Mouse (Mus musculus): ENCODE results near the gene Atp5j2. TPM values are rescaled to one million over a fixed set of nuclear protein-coding genes. Genes with fewer than 3 reads are reported as not detected.

Atp5j2 gene
- polyA plus RNA-seq, 1 experiment from 2014 or later: 628 TPM

DNA sequence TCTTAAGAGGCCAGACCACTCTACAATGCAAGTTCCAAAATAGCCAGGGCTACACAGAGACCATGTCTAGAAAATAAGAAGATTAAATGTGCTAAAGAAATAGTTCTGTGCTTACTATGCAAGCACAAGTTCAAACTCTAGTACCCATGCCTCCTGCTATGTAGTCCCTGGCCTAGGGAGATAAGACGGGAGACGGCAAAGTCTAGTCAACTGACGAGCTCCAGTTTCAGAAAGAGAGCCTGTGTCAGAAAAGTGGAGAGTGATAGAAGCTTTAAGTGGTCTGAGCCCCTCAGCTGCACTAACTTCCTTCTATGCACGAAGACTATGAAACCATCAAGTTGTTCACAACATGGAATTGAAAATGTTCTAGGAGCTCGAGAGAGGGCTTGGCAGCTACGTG, 42.6 kb downstream of the Atp5j2 start:
- no peaks in the 10 kb centered on the region for H3K9me3 ChIP-seq (ENCODE audit: control insufficient read depth, low read length)
- H3K27me3 ChIP-seq (ENCODE audit: control insufficient read depth, insufficient read depth, low read length): no peaks in the 10 kb centered on the region
- WGBS: 93% methylated on average over 6 of the region's 6 CpGs
- ATAC-seq (ENCODE audit: low read depth): no peak
- H3K9ac ChIP-seq (replicated peaks; ENCODE audit: low read depth, low read length): no peak overlapping the region
- no peak overlapping the region for H3K27ac ChIP-seq (ENCODE audit: low read depth, low read length)
- H3K4me1 ChIP-seq (ENCODE audit: control insufficient read depth, insufficient read depth, low read length): no peaks in the 10 kb centered on the region
- no peak overlapping the region for H3K4me2 ChIP-seq (ENCODE audit: low read depth, low read length)
- peaks cover 85% of the 10 kb centered on the region for H3K36me3 ChIP-seq (ENCODE audit: control insufficient read depth, insufficient read depth, low read length)
- H3K4me3 ChIP-seq (ENCODE audit: low read depth, low read length): no peak overlapping the region

DNA sequence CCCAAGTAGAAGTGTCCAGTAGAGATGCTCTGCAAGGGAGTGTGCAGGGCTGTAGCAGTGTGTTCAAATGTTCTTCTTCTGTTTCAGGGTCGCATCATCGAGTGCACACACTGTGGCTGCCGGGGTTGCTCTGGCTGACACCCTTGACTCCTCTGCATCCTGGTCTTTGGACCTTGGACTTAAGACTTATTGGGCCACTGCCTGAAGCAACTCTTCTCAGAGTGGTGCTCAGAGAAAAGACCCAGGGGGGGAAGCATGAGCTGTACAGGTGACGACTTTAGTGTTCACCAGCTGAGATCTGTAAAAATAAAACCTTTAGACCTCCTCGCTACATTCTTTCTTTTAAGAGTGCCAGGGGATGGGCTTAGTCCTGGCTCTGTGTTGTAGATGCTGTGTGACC, 44.1 kb downstream of the Atp5j2 start:
- H3K36me3 ChIP-seq (ENCODE audit: control insufficient read depth, insufficient read depth, low read length): peaks cover 86% of the 10 kb centered on the region
- no peak overlapping the region for H3K9ac ChIP-seq (replicated peaks; ENCODE audit: low read depth, low read length)
- no peaks in the 10 kb centered on the region for H3K9me3 ChIP-seq (ENCODE audit: control insufficient read depth, low read length)
- WGBS: 93% methylated on average over 5 of the region's 5 CpGs
- H3K27ac ChIP-seq (ENCODE audit: low read depth, low read length): no peak overlapping the region
- H3K27me3 ChIP-seq (ENCODE audit: control insufficient read depth, insufficient read depth, low read length): no peaks in the 10 kb centered on the region
- no peak overlapping the region for H3K4me2 ChIP-seq (ENCODE audit: low read depth, low read length)
- no peak for ATAC-seq (ENCODE audit: low read depth)
- H3K4me1 ChIP-seq (ENCODE audit: control insufficient read depth, insufficient read depth, low read length): no peaks in the 10 kb centered on the region
- no peak overlapping the region for H3K4me3 ChIP-seq (ENCODE audit: low read depth, low read length)

DNA sequence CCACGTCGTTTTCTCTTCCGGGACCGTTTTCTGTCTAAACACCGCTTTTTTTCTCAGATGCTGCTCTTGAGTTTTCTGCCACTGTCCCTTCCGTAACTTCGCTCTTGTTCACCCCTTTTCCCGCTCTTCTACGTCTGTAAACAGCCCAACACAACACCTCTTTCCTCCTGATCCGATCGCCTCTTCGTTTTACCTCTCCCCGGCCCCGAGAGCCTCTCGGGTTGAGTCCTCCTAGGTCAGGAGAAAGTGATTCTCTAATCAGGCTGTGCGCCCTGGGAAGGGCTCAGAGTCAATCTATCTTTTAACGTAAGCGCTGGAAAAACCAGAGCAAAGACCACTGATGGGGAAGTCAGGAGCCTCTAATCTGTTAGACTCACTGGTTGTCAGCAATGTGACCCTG, 51.3 kb downstream of the Atp5j2 start:
- peaks cover 19% of the 10 kb centered on the region for H3K4me1 ChIP-seq (ENCODE audit: control insufficient read depth, insufficient read depth, low read length)
- H3K27ac ChIP-seq (ENCODE audit: low read depth, low read length): peak overlapping the region; percentile 96
- no peaks in the 10 kb centered on the region for H3K27me3 ChIP-seq (ENCODE audit: control insufficient read depth, insufficient read depth, low read length)
- ATAC-seq (ENCODE audit: low read depth): no peak
- no peaks in the 10 kb centered on the region for H3K9me3 ChIP-seq (ENCODE audit: control insufficient read depth, low read length)
- H3K9ac ChIP-seq (replicated peaks; ENCODE audit: low read depth, low read length): peak overlapping the region; percentile 85
- H3K4me3 ChIP-seq (ENCODE audit: low read depth, low read length): peak overlapping the region; percentile 97
- H3K4me2 ChIP-seq (ENCODE audit: low read depth, low read length): peak overlapping the region; percentile 66
- under 1% methylated on average over 18 of the region's 18 CpGs for WGBS
- H3K36me3 ChIP-seq (ENCODE audit: control insufficient read depth, insufficient read depth, low read length): peaks cover 39% of the 10 kb centered on the region

DNA sequence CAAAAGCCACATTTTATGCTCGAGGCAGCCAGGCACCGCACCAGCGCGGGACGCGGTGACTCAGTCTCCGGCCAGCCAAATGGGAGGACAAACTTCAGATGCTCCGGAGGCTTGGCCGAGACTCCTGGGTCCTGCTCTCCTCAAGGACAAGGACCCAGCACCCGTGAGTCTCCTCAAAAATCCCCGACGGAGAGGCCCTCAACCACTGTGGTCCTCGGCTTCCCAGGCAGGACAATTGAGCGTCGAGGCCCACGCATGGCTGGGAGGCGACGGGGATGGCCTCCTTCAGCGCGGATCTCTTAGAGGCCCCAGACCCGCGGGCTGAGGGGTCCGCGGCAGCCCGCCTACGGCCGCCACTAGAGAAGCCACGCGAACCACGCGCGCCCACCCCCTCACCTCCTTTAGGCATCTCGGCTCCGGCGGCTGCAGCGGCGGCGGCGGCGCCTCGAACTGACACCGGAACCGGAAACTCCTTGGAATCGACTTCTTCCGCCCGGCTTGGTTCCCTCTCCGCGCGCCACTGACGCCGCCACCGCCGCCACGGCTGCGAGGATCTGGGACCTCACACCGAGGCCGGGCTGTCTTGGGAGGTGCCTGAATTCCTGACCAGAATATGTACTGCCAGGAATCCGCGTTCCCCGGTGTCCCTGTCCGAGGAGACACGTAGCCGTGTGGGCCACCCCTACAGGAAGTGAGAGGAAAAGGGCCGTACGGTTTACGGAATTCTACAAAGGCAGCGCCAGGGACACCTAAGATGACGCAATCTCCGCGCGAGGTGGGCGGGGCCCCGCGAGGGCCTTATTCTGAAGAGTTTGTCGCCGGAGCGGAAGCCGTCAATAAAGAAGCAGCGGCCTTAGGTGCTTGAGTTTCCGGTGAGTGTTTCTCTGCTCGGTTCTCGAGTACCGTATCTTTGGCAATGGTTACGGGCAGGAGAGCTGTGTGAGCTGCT, 52.0 kb downstream of the Atp5j2 start, which contains the start of the genes Pdap1 and Bud31:
Gene Pdap1, minus strand, starts transcription at position 668 of the 949 bp plus-strand sequence.
Gene Bud31, plus strand, starts transcription at position 792 of the 949 bp plus-strand sequence.
- ATAC-seq (ENCODE audit: low read depth): peak; percentile 95
- Histone ChIP-seq H3K9ac (replicated peaks; ENCODE audit: low read depth, low read length) (peak within 1 kb of the TSS; percentile 85), H3K27ac (ENCODE audit: low read depth, low read length) (peak within 1 kb of the TSS; percentile 96), H3K27me3 (ENCODE audit: control insufficient read depth, insufficient read depth, low read length) (no peaks in the 10 kb centered on the region), H3K9me3 (ENCODE audit: control insufficient read depth, low read length) (no peaks in the 10 kb centered on the region), H3K36me3 (ENCODE audit: control insufficient read depth, insufficient read depth, low read length) (peaks cover 35% of the 10 kb centered on the region), H3K4me3 (ENCODE audit: low read depth, low read length) (peak within 1 kb of the TSS; percentile 97), H3K4me2 (ENCODE audit: low read depth, low read length) (peak within 1 kb of the TSS; percentile 92), H3K4me1 (ENCODE audit: control insufficient read depth, insufficient read depth, low read length) (peaks cover 19% of the 10 kb centered on the region)
- WGBS: under 1% methylated on average over 84 of the region's 84 CpGs

DNA sequence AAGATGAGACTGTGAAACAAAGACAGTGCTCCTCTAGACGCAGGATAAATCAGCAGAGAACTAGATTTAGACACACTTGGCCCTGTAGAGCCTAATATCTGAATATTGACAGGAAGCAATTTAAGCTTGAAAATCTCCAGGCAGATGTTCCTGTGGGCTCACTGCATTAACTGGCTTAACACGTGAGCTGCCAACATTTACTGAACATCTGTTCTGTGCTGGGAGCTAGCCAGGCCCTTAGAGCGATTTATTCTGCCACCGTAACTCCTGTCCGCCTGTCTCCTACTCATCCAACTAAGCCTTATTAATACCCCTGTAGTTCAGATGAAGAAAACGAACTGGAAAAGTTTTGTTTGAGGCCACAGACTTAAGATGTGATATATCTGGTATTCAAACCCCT, 53.0 kb downstream of the Atp5j2 start:
- WGBS: 12% methylated on average over 6 of the region's 6 CpGs
- no peak overlapping the region; the same call in 1 of the 2 replicates for H3K27ac ChIP-seq (ENCODE audit: low read depth, low read length)
- ATAC-seq (ENCODE audit: low read depth): no peak

More for the DNA sequence above, 53.0 kb downstream of the Atp5j2 start:
- Histone ChIP-seq H3K9me3 (ENCODE audit: control insufficient read depth, low read length) (no peaks in the 10 kb centered on the region), H3K4me2 (ENCODE audit: low read depth, low read length) (peak overlapping the region; percentile 92), H3K4me3 (ENCODE audit: low read depth, low read length) (peak overlapping the region; percentile 97), H3K4me1 (ENCODE audit: control insufficient read depth, insufficient read depth, low read length) (peaks cover 19% of the 10 kb centered on the region), H3K27me3 (ENCODE audit: control insufficient read depth, insufficient read depth, low read length) (no peaks in the 10 kb centered on the region), H3K36me3 (ENCODE audit: control insufficient read depth, insufficient read depth, low read length) (peaks cover 39% of the 10 kb centered on the region), H3K9ac (replicated peaks; ENCODE audit: low read depth, low read length) (peak overlapping the region; percentile 85; the same call in 1 of the 2 replicates)

Other genes with a start within 250 kb of the Atp5j2 start
- gene Smurf1, start 226.2 kb downstream of the Atp5j2 start, polyA plus RNA-seq (2014; fragmentation: Nextera tagmentation; extraction: Ambion mirVana): 30.3 and 32.9 TPM in 2 replicates
- gene Gm4871, start 159.3 kb downstream of the Atp5j2 start, polyA plus RNA-seq (2014; fragmentation: Nextera tagmentation; extraction: Ambion mirVana): not detected in 2 replicates
- gene 1700018F24Rik, start 149.1 kb downstream of the Atp5j2 start, polyA plus RNA-seq (2014; fragmentation: Nextera tagmentation; extraction: Ambion mirVana): not detected in 2 replicates
- gene Arpc1a, start 108.2 kb downstream of the Atp5j2 start, polyA plus RNA-seq (2014; fragmentation: Nextera tagmentation; extraction: Ambion mirVana): 243 and 254 TPM in 2 replicates
- not detected in 2 replicates for gene Kpna7, start 108.0 kb downstream of the Atp5j2 start, polyA plus RNA-seq (2014; fragmentation: Nextera tagmentation; extraction: Ambion mirVana)
- gene Arpc1b, start 77.8 kb downstream of the Atp5j2 start, polyA plus RNA-seq (2014; fragmentation: Nextera tagmentation; extraction: Ambion mirVana): 14.1 and 41.7 TPM in 2 replicates
- gene Pdap1, start 51.8 kb downstream of the Atp5j2 start, polyA plus RNA-seq (2014; fragmentation: Nextera tagmentation; extraction: Ambion mirVana): 98.1 and 109 TPM in 2 replicates
- 182 and 198 TPM in 2 replicates for gene Bud31, start 51.7 kb downstream of the Atp5j2 start, polyA plus RNA-seq (2014; fragmentation: Nextera tagmentation; extraction: Ambion mirVana)
- 15.9 and 17.8 TPM in 2 replicates for gene Ptcd1, start 25.0 kb downstream of the Atp5j2 start, polyA plus RNA-seq (2014; fragmentation: Nextera tagmentation; extraction: Ambion mirVana)
- 30.1 and 31.3 TPM in 2 replicates for gene Cpsf4, start 24.8 kb downstream of the Atp5j2 start, polyA plus RNA-seq (2014; fragmentation: Nextera tagmentation; extraction: Ambion mirVana)
- gene Zkscan14, start 9.8 kb upstream of the Atp5j2 start, polyA plus RNA-seq (2014; fragmentation: Nextera tagmentation; extraction: Ambion mirVana): 15.2 and 17.0 TPM in 2 replicates
- 13.5 and 15.4 TPM in 2 replicates for gene Zkscan5, start 12.5 kb upstream of the Atp5j2 start, polyA plus RNA-seq (2014; fragmentation: Nextera tagmentation; extraction: Ambion mirVana)
- 43.7 and 44.3 TPM in 2 replicates for gene Zfp655, start 39.7 kb upstream of the Atp5j2 start, polyA plus RNA-seq (2014; fragmentation: Nextera tagmentation; extraction: Ambion mirVana)
- 0.40 and 0.57 TPM in 2 replicates for gene Zscan25, start 88.4 kb upstream of the Atp5j2 start, polyA plus RNA-seq (2014; fragmentation: Nextera tagmentation; extraction: Ambion mirVana)
- gene Cyp3a57, start 153.2 kb upstream of the Atp5j2 start, polyA plus RNA-seq (2014; fragmentation: Nextera tagmentation; extraction: Ambion mirVana): not detected in 2 replicates

All from neural tube, embryonic 14.5 days (tissue).